Mouse (Mus musculus) olfactory bulb, adult 2 months (tissue): ENCODE results near the gene BC067074. TPM values are rescaled to one million over a fixed set of nuclear protein-coding genes. Genes with fewer than 3 reads are reported as not detected.
"Not testable (repeated sequence)": the region's sequence is repeated elsewhere in the genome, so short reads cannot be mapped to it uniquely, and the experiment has no call there.

Experiments used
- H3K27ac ChIP-seq: fragments of 200-500 bp; 2 replicates; pipeline ENCODE4 v1.5.1; 2012; ENCODE audit warnings: low read depth, low read length; ENCODE audit not compliant: insufficient read depth
- H3K4me1 ChIP-seq: fragments of 200-500 bp; 2 replicates; pipeline ENCODE4 v1.6.1; 2012; ENCODE audit warnings: low read length; ENCODE audit not compliant: control insufficient read depth, insufficient read depth
- H3K4me3 ChIP-seq: fragments of 200-500 bp; 2 replicates; pipeline ENCODE4 v1.5.1; 2012; ENCODE audit warnings: mild to moderate bottlenecking, low read depth, low read length, moderate library complexity; ENCODE audit not compliant: insufficient read depth
- CTCF ChIP-seq: fragments of 200-500 bp; IDR thresholded peaks from 2 replicates; pipeline ENCODE4 v1.5.1; 2012; ENCODE audit warnings: low read depth, mild to moderate bottlenecking, low read length, moderate library complexity; ENCODE audit not compliant: insufficient read depth
- POLR2A ChIP-seq: fragments of 200-500 bp; IDR thresholded peaks from 2 replicates; pipeline ENCODE4 v1.6.1; 2012; ENCODE audit warnings: mild to moderate bottlenecking, low read depth, low read length, moderate library complexity; ENCODE audit not compliant: insufficient read depth
- WGBS: fragments of 180-500 bp; shearing (Covaris S2); methylation state at CpG from one replicate; pipeline ENCODE4 v1.1.7; 2018; 5-methylcytosine and 5-hydroxymethylcytosine counted together
- polyA plus RNA-seq: library from polyadenylated mRNA; stranded (reverse); fragments of >200 nt; gene quantifications from 2 replicates; pipeline ENCODE4 v1.2.4, GENCODE M21; 2012; ENCODE audit warnings: low replicate concordance; ENCODE audit not compliant: missing spikeins, insufficient read depth, insufficient read length

Gene BC067074
- polyA plus RNA-seq, 1 experiment, result not detected

DNA sequence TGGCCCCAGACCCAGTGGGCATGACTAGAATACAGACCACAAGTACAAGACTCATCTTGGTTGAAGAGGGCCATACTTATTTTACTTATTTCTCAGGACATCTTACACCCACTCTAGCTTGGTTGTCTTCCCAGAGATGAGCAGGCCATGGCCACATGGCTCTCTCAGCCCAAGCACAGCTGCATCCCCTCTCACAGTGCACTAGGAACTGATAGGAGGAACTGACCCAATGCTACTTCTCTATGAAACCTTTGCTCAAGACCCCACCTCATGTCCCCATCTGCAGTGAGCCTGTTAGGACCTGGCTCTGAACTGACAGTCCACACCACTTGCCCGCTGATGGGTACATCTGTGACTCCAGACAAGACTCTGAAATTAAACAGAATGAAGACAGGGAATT, 88.8 kb downstream of the BC067074 start:
- WGBS, result 100% methylated on average over 1 of the region's 1 CpGs
- Histone ChIP-seq H3K27ac (no peak overlapping the region), H3K4me1 (peaks cover 3% of the 10 kb centered on the region; the same call in 1 of the 2 replicates), H3K4me3 (no peak overlapping the region)
- TF ChIP-seq CTCF, result no peak

DNA sequence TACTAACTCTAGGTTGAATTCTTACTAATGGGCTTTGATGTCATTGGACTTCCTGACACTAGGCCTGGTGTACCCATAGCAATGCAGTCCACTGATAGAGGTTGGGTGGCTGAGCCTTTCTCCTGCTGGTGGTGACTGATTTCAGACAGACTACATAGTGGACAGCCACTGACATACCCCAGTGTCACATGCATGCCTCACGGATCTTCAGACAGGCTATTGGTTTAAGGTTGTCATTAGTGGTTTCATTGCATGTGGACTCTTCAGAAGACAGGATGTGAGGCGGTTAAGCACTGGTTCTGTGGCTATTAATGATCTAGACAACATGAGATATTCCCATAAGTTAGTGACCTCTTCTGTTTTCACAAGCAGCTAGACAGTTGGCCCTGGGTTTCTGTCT, 89.2 kb downstream of the BC067074 start:
- 93% methylated on average over 2 of the region's 2 CpGs for WGBS
- Histone ChIP-seq H3K4me3 (no peak overlapping the region), H3K27ac (no peak overlapping the region), H3K4me1 (peaks cover 3% of the 10 kb centered on the region; the same call in 1 of the 2 replicates)
- no peak for TF ChIP-seq CTCF
- no peak for TF ChIP-seq POLR2A

DNA sequence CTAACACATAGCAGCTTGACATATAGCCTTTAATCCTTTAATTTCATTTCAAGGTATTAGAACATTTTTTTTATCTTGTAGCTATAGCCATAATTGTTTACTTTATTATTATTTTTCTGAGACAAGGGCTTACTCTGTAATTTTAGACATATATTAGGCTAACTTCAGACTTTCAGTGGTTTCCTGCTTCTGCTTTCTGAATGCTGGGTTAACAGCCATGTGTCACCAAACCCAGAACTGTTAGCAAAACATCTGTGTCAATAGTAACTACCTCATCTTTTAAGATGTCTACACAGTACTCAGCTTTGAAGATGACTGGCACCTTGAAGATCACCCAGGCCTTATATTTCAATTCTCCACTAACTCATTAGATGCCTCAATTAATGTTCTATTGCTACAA, 89.8 kb downstream of the BC067074 start:
- not testable (repeated sequence) for H3K27ac ChIP-seq, H3K4me3 ChIP-seq, H3K4me1 ChIP-seq

- TF ChIP-seq POLR2A (no peak), CTCF (no peak)
- Histone ChIP-seq H3K27ac (no peak overlapping the region), H3K4me3 (no peak overlapping the region), H3K4me1 (no peaks in the 10 kb centered on the region)
- 96% methylated on average over 6 of the region's 6 CpGs for WGBS
These were observed 100.4 kb downstream of the BC067074 start for GRCm38 (mm10) chr13:113393386-113393785.

- WGBS, result 86% methylated on average over 15 of the region's 15 CpGs
- H3K4me3 ChIP-seq, result no peak overlapping the region
- H3K27ac ChIP-seq, result no peak overlapping the region
- no peaks in the 10 kb centered on the region for H3K4me1 ChIP-seq
- TF ChIP-seq POLR2A, result no peak
- TF ChIP-seq CTCF, result no peak
These were observed 101.6 kb downstream of the BC067074 start for GRCm38 (mm10) chr13:113394591-113394990.

GRCm38 (mm10) chr13:113397006-113397520, 104.1 kb downstream of the BC067074 start:
- H3K4me1 ChIP-seq, result no peaks in the 10 kb centered on the region
- no peak for TF ChIP-seq CTCF
- no peak for TF ChIP-seq POLR2A
- no peak overlapping the region for H3K27ac ChIP-seq
- 88% methylated on average over 9 of the region's 9 CpGs for WGBS
- no peak overlapping the region for H3K4me3 ChIP-seq

DNA sequence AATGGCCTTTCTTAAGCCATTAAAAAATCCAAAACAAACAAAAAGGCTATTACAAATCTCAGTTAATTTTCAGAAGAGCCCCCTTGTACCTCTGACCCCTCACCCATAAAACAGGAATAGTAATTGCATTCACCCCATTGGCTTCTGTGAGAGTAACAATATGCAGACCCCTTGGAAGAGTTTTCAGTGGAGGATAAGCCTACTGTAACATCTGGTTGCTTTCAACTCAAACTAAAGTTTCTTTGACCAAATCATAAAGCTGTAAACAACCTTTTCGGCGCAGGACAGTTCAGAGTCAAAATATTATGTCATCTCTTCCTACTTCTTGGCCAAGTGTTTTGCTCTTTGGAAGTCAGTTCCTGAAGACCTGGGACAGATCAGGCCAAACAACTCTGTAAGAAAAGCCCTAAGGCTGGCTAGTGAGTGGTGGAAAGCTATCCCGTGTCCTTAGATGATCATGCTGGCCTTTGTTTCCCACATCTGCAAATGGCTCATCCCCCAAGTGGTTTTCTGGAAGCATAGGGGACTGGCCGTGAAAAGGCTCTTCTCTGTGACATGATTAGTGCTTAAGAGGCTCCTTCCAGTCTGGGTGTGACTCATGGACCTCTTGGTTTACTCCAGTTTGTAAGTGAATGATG, 108.5 kb downstream of the BC067074 start:
- Histone ChIP-seq H3K27ac (no peak overlapping the region), H3K4me1 (no peaks in the 10 kb centered on the region), H3K4me3 (no peak overlapping the region)
- no peak for TF ChIP-seq POLR2A
- TF ChIP-seq CTCF, result no peak
- WGBS, result 80% methylated on average over 4 of the region's 4 CpGs

GRCm38 (mm10) chr13:113403706-113404105, 110.7 kb downstream of the BC067074 start:
- no peak overlapping the region for H3K4me3 ChIP-seq
- H3K4me1 ChIP-seq, result no peaks in the 10 kb centered on the region
- 91% methylated on average over 6 of the region's 6 CpGs for WGBS
- H3K27ac ChIP-seq, result no peak overlapping the region
- TF ChIP-seq CTCF, result no peak
- TF ChIP-seq POLR2A, result no peak

DNA sequence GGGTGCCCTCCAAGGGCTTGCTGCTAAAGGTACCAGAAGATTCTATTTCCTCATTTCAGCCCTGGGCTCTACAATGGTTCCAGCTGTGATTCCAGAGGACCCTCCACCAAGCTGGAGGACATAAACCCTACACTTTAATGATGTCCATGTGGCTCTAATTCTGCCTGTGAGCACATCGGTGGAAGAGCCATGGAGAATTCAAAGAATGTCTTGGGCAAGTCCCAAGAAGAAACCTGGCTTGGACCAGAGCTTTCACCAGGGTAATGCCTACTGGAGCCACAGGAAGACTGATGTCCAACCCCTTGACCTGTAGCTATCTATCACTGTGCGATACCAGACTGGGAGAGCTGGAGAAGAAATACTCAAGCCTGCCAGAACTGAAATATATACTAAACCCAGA, 111.2 kb downstream of the BC067074 start:
- H3K4me1 ChIP-seq, result no peaks in the 10 kb centered on the region
- no peak overlapping the region for H3K27ac ChIP-seq
- WGBS, result 87% methylated on average over 2 of the region's 2 CpGs
- no peak overlapping the region for H3K4me3 ChIP-seq
- TF ChIP-seq POLR2A (no peak), CTCF (no peak)

GRCm38 (mm10) chr13:113409941-113410340, 117.0 kb downstream of the BC067074 start:
- Histone ChIP-seq H3K4me1 (no peaks in the 10 kb centered on the region), H3K4me3 (no peak overlapping the region), H3K27ac (no peak overlapping the region)
- 62% methylated on average over 12 of the region's 12 CpGs for WGBS
- TF ChIP-seq CTCF (no peak), POLR2A (no peak)
